Mouse (Mus musculus) heart, adult 2 months (tissue): ENCODE measurements around the gene Vat1l.

Experiments
- CTCF ChIP-seq: fragments of 200-600 bp; IDR thresholded peaks from 2 replicates; pipeline ENCODE4 v1.8.1; 2022; ENCODE audit warnings: antibody characterized with exemption, mild to moderate bottlenecking, moderate library complexity
- POLR2A ChIP-seq: fragments of 200-500 bp; IDR thresholded peaks from 2 replicates; pipeline ENCODE4 v1.6.1; 2011; ENCODE audit warnings: mild to moderate bottlenecking, low read depth, low read length, control low read depth; ENCODE audit not compliant: insufficient read depth

GRCm38 (mm10) chr8:114418904-114419303, 213.5 kb downstream of the Vat1l start:
- TF ChIP-seq CTCF (no peak), POLR2A (no peak)
